Mouse (Mus musculus) kidney, postnatal 0 days (tissue): ENCODE measurements around the gene Dbh. TPM values are rescaled to one million over a fixed set of nuclear protein-coding genes. Genes with fewer than 3 reads are reported as not detected.

Experiments used
- ATAC-seq: fragments of 200-750 bp; cut with Nextera tagmentation; replicated peaks from 2 replicates; pipeline ENCODE4 v1.8.0; 2017; ENCODE audit warnings: low read depth, moderate number of reproducible peaks, moderate TSS enrichment, moderate library complexity; ENCODE audit not compliant: low FRiP score
- DNase-seq: peaks from one replicate; pipeline ENCODE4 v3.0.0-alpha.2; 2016; ENCODE audit warnings: low spot score
- H3K27ac ChIP-seq: fragments of 300-500 bp; sonication (generic); 2 replicates; pipeline ENCODE4 v1.5.1; 2014; ENCODE audit warnings: mild to moderate bottlenecking
- H3K27me3 ChIP-seq: fragments of 300-500 bp; sonication (generic); 2 replicates; pipeline ENCODE4 v1.6.1; 2014; ENCODE audit warnings: low read length, mixed read lengths; ENCODE audit not compliant: insufficient read depth
- H3K36me3 ChIP-seq: fragments of 300-500 bp; sonication (generic); 2 replicates; pipeline ENCODE4 v1.6.1; 2014; ENCODE audit warnings: low read length, mixed read lengths; ENCODE audit not compliant: insufficient read depth
- H3K4me1 ChIP-seq: fragments of 300-500 bp; sonication (generic); replicated peaks from 2 replicates; pipeline ENCODE4 v1.6.1; 2014; ENCODE audit warnings: antibody characterized with exemption, low read length, mixed read lengths; ENCODE audit not compliant: insufficient read depth
- H3K4me2 ChIP-seq: fragments of 300-500 bp; sonication (generic); 2 replicates; pipeline ENCODE4 v1.6.1; 2014; ENCODE audit warnings: mild to moderate bottlenecking, low read length, moderate library complexity, mixed read lengths
- H3K4me3 ChIP-seq: fragments of 300-500 bp; sonication (generic); replicated peaks from 2 replicates; pipeline ENCODE4 v1.5.1; 2014; ENCODE audit warnings: low read depth, low read length
- H3K9ac ChIP-seq: fragments of 300-500 bp; sonication (generic); 2 replicates; pipeline ENCODE4 v1.6.1; 2014; ENCODE audit warnings: low read depth, low read length
- H3K9me3 ChIP-seq: fragments of 300-500 bp; sonication (generic); replicated peaks from 2 replicates; pipeline ENCODE4 v1.6.1; 2016; ENCODE audit warnings: low read length, inconsistent platforms, mixed read lengths
- CTCF ChIP-seq: IDR thresholded peaks from 2 replicates; pipeline ENCODE4 v1.5.1; 2016; ENCODE audit warnings: antibody characterized with exemption, low read depth, mild to moderate bottlenecking, moderate library complexity
- WGBS: fragments of 180-500 bp; shearing (Covaris S2); extraction: QIAGEN DNeasy Blood & Tissue Kit; methylation state at CpG from one replicate; pipeline ENCODE4 v1.1.7; 2014; 5-methylcytosine and 5-hydroxymethylcytosine counted together
- polyA plus RNA-seq: library from polyadenylated mRNA; unstranded; fragments of >200 nt; fragmentation: Nextera tagmentation; extraction: Ambion mirVana; gene quantifications from 2 replicates; pipeline ENCODE4 v1.2.1, GENCODE M21; 2015

Dbh gene
- 0.05 and 0.38 TPM in 2 replicates for polyA plus RNA-seq

GRCm38 (mm10) chr2:27164796-27165590, at the start of gene Dbh:
Gene Dbh, plus strand, starts transcription at chr2:27165233.
- Histone ChIP-seq H3K27me3 (no peaks in the 10 kb centered on the region), H3K4me2 (no peak within 1 kb of the TSS), H3K9me3 (no peaks in the 10 kb centered on the region), H3K36me3 (no peaks in the 10 kb centered on the region), H3K4me1 (no peaks in the 10 kb centered on the region), H3K4me3 (no peak within 1 kb of the TSS), H3K9ac (no peak within 1 kb of the TSS), H3K27ac (no peak within 1 kb of the TSS)
- DNase-seq (no peak), ATAC-seq (no peak)
- WGBS, result 82% methylated on average over 12 of the region's 12 CpGs
- TF ChIP-seq CTCF, result no peak

GRCm38 (mm10) chr2:27118452-27118851, 46.6 kb upstream of the Dbh start:
- DNase-seq, result no peak
- ATAC-seq, result no peak
- no peak for TF ChIP-seq CTCF

GRCm38 (mm10) chr2:27119766-27120165, 45.3 kb upstream of the Dbh start:
- Histone ChIP-seq H3K4me2 (no peak overlapping the region), H3K9me3 (no peaks in the 10 kb centered on the region), H3K36me3 (no peaks in the 10 kb centered on the region), H3K9ac (no peak overlapping the region), H3K4me1 (no peaks in the 10 kb centered on the region), H3K27ac (no peak overlapping the region), H3K27me3 (no peaks in the 10 kb centered on the region), H3K4me3 (no peak overlapping the region)
- WGBS, result 84% methylated on average over 2 of the region's 2 CpGs
- ATAC-seq (no peak), DNase-seq (no peak)
- TF ChIP-seq CTCF, result no peak

More at GRCm38 (mm10) chr2:27118452-27118851, 46.6 kb upstream of the Dbh start:
- no peaks in the 10 kb centered on the region for H3K4me1 ChIP-seq
- H3K9me3 ChIP-seq, result no peaks in the 10 kb centered on the region
- H3K4me3 ChIP-seq, result no peak overlapping the region
- no peak overlapping the region for H3K27ac ChIP-seq
- WGBS, result 43% methylated on average over 4 of the region's 4 CpGs
- no peak overlapping the region for H3K9ac ChIP-seq
- no peaks in the 10 kb centered on the region for H3K36me3 ChIP-seq
- H3K4me2 ChIP-seq, result no peak overlapping the region
- no peaks in the 10 kb centered on the region for H3K27me3 ChIP-seq

GRCm38 (mm10) chr2:27120241-27120641, 44.8 kb upstream of the Dbh start:
- H3K27me3 ChIP-seq, result no peaks in the 10 kb centered on the region
- no peak overlapping the region for H3K4me3 ChIP-seq
- DNase-seq (no peak), ATAC-seq (no peak)
- 72% methylated on average over 8 of the region's 8 CpGs for WGBS
- no peaks in the 10 kb centered on the region for H3K9me3 ChIP-seq
- no peak overlapping the region for H3K27ac ChIP-seq
- no peak overlapping the region for H3K9ac ChIP-seq
- no peaks in the 10 kb centered on the region for H3K4me1 ChIP-seq
- no peaks in the 10 kb centered on the region for H3K36me3 ChIP-seq
- no peak overlapping the region for H3K4me2 ChIP-seq
- no peak for TF ChIP-seq CTCF

- no peak for ATAC-seq
Measured at GRCm38 (mm10) chr2:27121626-27122355, 43.2 kb upstream of the Dbh start.

GRCm38 (mm10) chr2:27122578-27122977, 42.5 kb upstream of the Dbh start:
- Histone ChIP-seq H3K4me3 (no peak overlapping the region), H3K9me3 (no peaks in the 10 kb centered on the region), H3K36me3 (no peaks in the 10 kb centered on the region), H3K27me3 (no peaks in the 10 kb centered on the region), H3K4me1 (no peaks in the 10 kb centered on the region), H3K27ac (no peak overlapping the region), H3K4me2 (no peak overlapping the region), H3K9ac (no peak overlapping the region)
- ATAC-seq (no peak), DNase-seq (no peak)
- TF ChIP-seq CTCF, result no peak
- WGBS, result 44% methylated on average over 9 of the region's 9 CpGs

More at GRCm38 (mm10) chr2:27121626-27122355, 43.2 kb upstream of the Dbh start:
- H3K36me3 ChIP-seq, result no peaks in the 10 kb centered on the region
- no peaks in the 10 kb centered on the region for H3K9me3 ChIP-seq
- no peaks in the 10 kb centered on the region for H3K27me3 ChIP-seq
- H3K4me2 ChIP-seq, result no peak overlapping the region
- no peak for DNase-seq
- H3K4me1 ChIP-seq, result no peaks in the 10 kb centered on the region
- H3K4me3 ChIP-seq, result no peak overlapping the region
- H3K9ac ChIP-seq, result no peak overlapping the region
- no peak for TF ChIP-seq CTCF
- WGBS, result 5% methylated on average over 8 of the region's 9 CpGs
- no peak overlapping the region for H3K27ac ChIP-seq
